Mouse (Mus musculus): Measurements from ENCODE around the gene Gemin5. TPM values are rescaled to one million over a fixed set of nuclear protein-coding genes. Genes with fewer than 3 reads are reported as not detected.

The Gemin5 gene
- polyA plus RNA-seq, 1 experiment from 2014 or later: 14.9 TPM

DNA sequence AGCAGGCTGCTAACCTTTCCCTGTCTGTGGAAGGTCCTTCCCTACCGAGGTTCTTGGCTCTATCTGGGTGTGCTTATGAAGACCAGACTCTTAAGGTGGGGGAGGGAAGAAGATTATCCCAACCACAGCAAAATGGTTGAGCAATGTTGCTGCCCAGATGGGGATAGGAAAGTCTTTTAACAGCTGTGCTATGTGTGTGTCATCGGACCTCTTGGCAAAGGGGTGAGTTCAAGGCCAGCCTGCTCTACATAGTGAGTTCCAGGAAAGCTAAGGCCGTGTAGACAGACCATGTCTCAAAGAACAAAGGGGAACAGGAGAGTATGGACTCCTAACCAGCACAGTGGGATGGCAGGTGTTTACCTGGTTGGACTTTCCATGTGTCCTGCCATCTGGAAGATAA, 95.4 kb downstream of the Gemin5 start:
- ATAC-seq (ENCODE audit: low read depth): no peak
- H3K4me2 ChIP-seq (ENCODE audit: low read depth, low read length): no peak overlapping the region
- H3K4me3 ChIP-seq (ENCODE audit: low read depth, low read length): no peak overlapping the region
- no peaks in the 10 kb centered on the region for H3K9me3 ChIP-seq (ENCODE audit: control insufficient read depth, low read length)
- WGBS: 80% methylated on average over 3 of the region's 3 CpGs
- no peaks in the 10 kb centered on the region for H3K36me3 ChIP-seq (ENCODE audit: control insufficient read depth, insufficient read depth, low read length)
- H3K4me1 ChIP-seq (ENCODE audit: control insufficient read depth, insufficient read depth, low read length): no peaks in the 10 kb centered on the region
- H3K27ac ChIP-seq (ENCODE audit: low read depth, low read length): no peak overlapping the region
- no peaks in the 10 kb centered on the region for H3K27me3 ChIP-seq (ENCODE audit: control insufficient read depth, insufficient read depth, low read length)
- H3K9ac ChIP-seq (replicated peaks; ENCODE audit: low read depth, low read length): no peak overlapping the region

Other genes starting within 250 kb of the Gemin5 start
- 23.4 and 23.7 TPM in 2 replicates for gene Larp1, start 159.5 kb downstream of the Gemin5 start, polyA plus RNA-seq (2014; fragmentation: Nextera tagmentation; extraction: Ambion mirVana)
- not detected in 2 replicates for gene Gm12248, start 75.4 kb downstream of the Gemin5 start, polyA plus RNA-seq (2014; fragmentation: Nextera tagmentation; extraction: Ambion mirVana)
- gene Cnot8, start 64.4 kb downstream of the Gemin5 start, polyA plus RNA-seq (2014; fragmentation: Nextera tagmentation; extraction: Ambion mirVana): 107 and 112 TPM in 2 replicates
- 96.2 and 101 TPM in 2 replicates for gene Mrpl22, start 3.1 kb upstream of the Gemin5 start, polyA plus RNA-seq (2014; fragmentation: Nextera tagmentation; extraction: Ambion mirVana)
- 0.68 and 1.8 TPM in 2 replicates for gene Igtp, start 31.0 kb upstream of the Gemin5 start, polyA plus RNA-seq (2014; fragmentation: Nextera tagmentation; extraction: Ambion mirVana)
- gene Irgm2, start 31.1 kb upstream of the Gemin5 start, polyA plus RNA-seq (2014; fragmentation: Nextera tagmentation; extraction: Ambion mirVana): 0.32 and 1.0 TPM in 2 replicates
- not detected in 2 replicates for gene 4930438A08Rik, start 106.3 kb upstream of the Gemin5 start, polyA plus RNA-seq (2014; fragmentation: Nextera tagmentation; extraction: Ambion mirVana)
- 18.9 and 22.0 TPM in 2 replicates for gene Zfp692, start 138.5 kb upstream of the Gemin5 start, polyA plus RNA-seq (2014; fragmentation: Nextera tagmentation; extraction: Ambion mirVana)
- gene Zfp672, start 161.8 kb upstream of the Gemin5 start, polyA plus RNA-seq (2014; fragmentation: Nextera tagmentation; extraction: Ambion mirVana): 44.4 and 44.5 TPM in 2 replicates
- 32.8 and 36.2 TPM in 2 replicates for gene Sh3bp5l, start 162.2 kb upstream of the Gemin5 start, polyA plus RNA-seq (2014; fragmentation: Nextera tagmentation; extraction: Ambion mirVana)
- gene Lypd8, start 210.5 kb upstream of the Gemin5 start, polyA plus RNA-seq (2014; fragmentation: Nextera tagmentation; extraction: Ambion mirVana): not detected in 2 replicates